Mouse (Mus musculus) heart, adult 10 weeks (tissue): ENCODE data around the gene Zyg11a. TPM values are rescaled to one million over a fixed set of nuclear protein-coding genes. Genes with fewer than 3 reads are reported as not detected.

Experiments
- polyA plus RNA-seq: library from polyadenylated mRNA; stranded (reverse); fragments of 350-450 nt; fragmentation: Illumina TruSeq; extraction: RNeasy Lipid Tissue Mini Kit (QIAGEN cat#74804); gene quantifications from one replicate; pipeline ENCODE4 v1.2.3, GENCODE M21; 2014; ENCODE audit warnings: low read depth, low replicate concordance

The Zyg11a gene
- polyA plus RNA-seq: not detected

DNA sequence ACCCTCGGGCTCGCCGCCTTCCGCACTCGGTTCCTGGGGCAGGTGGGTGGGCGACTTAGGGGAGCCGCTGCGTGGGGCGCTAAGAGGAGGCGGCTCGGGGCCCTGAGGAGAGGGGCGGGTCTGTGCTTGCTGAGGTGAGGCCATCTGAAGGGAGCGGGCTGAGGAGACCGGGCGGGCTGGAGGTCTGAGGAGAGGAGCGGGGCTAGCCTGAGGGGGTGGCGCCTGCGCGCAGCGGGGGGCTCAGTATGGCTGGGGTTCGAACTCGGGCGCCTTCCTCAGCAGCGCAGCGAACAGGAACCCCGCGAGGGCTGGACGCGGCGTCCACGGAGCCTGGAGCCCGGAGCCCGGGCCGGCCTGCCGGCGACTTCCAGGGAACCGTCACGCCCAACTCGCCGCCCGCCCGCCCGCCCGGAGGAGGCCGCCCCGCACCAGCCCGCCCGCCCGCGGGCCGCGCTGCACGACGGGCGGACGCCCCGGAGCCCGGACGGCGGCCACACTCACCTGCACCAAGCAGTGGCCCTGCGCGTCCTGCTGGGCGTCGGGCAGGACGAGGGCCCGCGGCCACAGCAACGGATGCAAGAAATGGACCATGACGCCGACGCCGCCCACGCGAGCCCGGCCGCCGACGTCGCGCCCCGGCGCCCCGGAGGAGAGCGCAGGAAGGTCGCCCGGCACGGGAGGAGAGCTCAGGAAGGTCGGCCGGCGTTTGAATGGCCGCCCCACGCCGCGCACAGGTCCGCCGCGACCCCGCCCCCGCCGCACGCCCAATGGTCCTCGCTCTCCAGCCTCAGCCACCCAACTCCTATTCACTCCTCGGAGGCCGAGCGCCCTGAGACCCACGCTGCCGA, at the start of gene Zyg11a:
Gene Zyg11a, minus strand, starts transcription at position 717 of the 848 bp plus-strand sequence.

GRCm38 (mm10) chr4:108165152-108165895, 52.5 kb downstream of the Zyg11a start, which contains the start of gene Echdc2:
Echdc2 (plus strand) TSS chr4:108165437.

DNA sequence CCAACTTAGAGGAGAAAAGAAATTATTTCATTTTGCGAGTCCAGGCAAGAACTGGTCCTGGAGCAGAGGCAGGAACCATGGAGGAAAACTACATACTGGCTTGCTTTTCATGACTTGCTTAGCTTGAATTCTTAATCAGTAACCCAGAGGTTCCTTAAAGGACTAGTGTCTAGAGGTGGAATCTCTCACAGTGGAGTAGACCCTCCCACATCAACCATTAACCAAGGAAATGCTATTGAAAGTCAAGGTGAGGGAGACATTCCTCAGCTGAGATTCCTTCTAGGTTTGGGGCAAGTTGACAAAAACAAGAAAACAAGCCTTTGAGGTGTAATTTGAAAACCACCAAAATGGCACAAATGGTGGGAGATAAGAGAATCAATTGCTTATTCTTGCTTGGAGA, 73.0 kb downstream of the Zyg11a start, which contains the start of gene Scp2:
Gene Scp2, minus strand, starts transcription at position 119 of the 400 bp plus-strand sequence.

Other genes starting within 250 kb of the Zyg11a start
- 0.65 TPM for gene Slc1a7, start 249.7 kb downstream of the Zyg11a start, polyA plus RNA-seq
- gene Podn, start 121.6 kb downstream of the Zyg11a start, polyA plus RNA-seq: 40.8 TPM
- 541 TPM for gene Scp2, start 73.0 kb downstream of the Zyg11a start, polyA plus RNA-seq
- gene Echdc2, start 52.6 kb downstream of the Zyg11a start, polyA plus RNA-seq: 64.5 TPM
- gene Zyg11b, start 83.0 kb upstream of the Zyg11a start, polyA plus RNA-seq: 27.1 TPM
- gene Coa7, start 110.1 kb upstream of the Zyg11a start, polyA plus RNA-seq: 15.4 TPM
- gene Shisal2a, start 165.3 kb upstream of the Zyg11a start, polyA plus RNA-seq: not detected
- 11.2 TPM for gene Gpx7, start 188.9 kb upstream of the Zyg11a start, polyA plus RNA-seq
- gene Tut4, start 241.4 kb upstream of the Zyg11a start, polyA plus RNA-seq: 26.8 TPM